Mouse (Mus musculus) C2C12 (cell line): ENCODE results near the gene Dagla. TPM values are rescaled to one million over a fixed set of nuclear protein-coding genes. Genes with fewer than 3 reads are reported as not detected.

ENCODE experiments used
- H3K27me3 ChIP-seq: one replicate; pipeline ENCODE4 v1.6.1; 2011; ENCODE audit not compliant: control insufficient read depth, insufficient read depth, insufficient read length
- H3K36me3 ChIP-seq: one replicate; pipeline ENCODE4 v1.6.1; 2011; ENCODE audit not compliant: control insufficient read depth, insufficient read depth
- H3K4me3 ChIP-seq: one replicate; pipeline ENCODE4 v1.5.1; 2011; ENCODE audit warnings: mild to moderate bottlenecking, control low read depth; ENCODE audit not compliant: poor library complexity, insufficient read depth, severe bottlenecking
- H3K79me2 ChIP-seq: one replicate; pipeline ENCODE4 v1.6.1; 2011; ENCODE audit not compliant: control insufficient read depth, insufficient read depth
- H3K79me3 ChIP-seq: one replicate; pipeline ENCODE4 v1.6.1; 2011; ENCODE audit warnings: low read depth, control low read depth
- H3ac ChIP-seq: one replicate; pipeline ENCODE3; 2011; ENCODE audit warnings: low read depth; ENCODE audit not compliant: control insufficient read depth, insufficient read length
- CEBPB ChIP-seq: IDR thresholded peaks from one replicate; pipeline ENCODE4 v1.6.1; 2011; ENCODE audit warnings: low read depth, mild to moderate bottlenecking, control low read depth, moderate library complexity
- CTCF ChIP-seq: IDR thresholded peaks from one replicate; pipeline ENCODE4 v1.5.1; 2011; ENCODE audit not compliant: control insufficient read depth, insufficient read depth, insufficient read length
- FOSL1 ChIP-seq: IDR thresholded peaks from one replicate; pipeline ENCODE4 v1.8.0; 2011; ENCODE audit warnings: mild to moderate bottlenecking, low read length; ENCODE audit not compliant: poor library complexity, insufficient read depth, severe bottlenecking
- MAX ChIP-seq: IDR thresholded peaks from one replicate; pipeline ENCODE4 v1.6.1; 2011; ENCODE audit warnings: mild to moderate bottlenecking, control low read depth
- MYOD1 ChIP-seq: IDR thresholded peaks from one replicate; pipeline ENCODE4 v1.6.1; 2011; ENCODE audit warnings: low read depth; ENCODE audit not compliant: control insufficient read depth, insufficient read length
- MYOG ChIP-seq: IDR thresholded peaks from one replicate; pipeline ENCODE4 v1.6.1; 2011; ENCODE audit not compliant: control insufficient read depth, insufficient read length; ENCODE audit errors: extremely low read depth
- USF1 ChIP-seq: IDR thresholded peaks from one replicate; pipeline ENCODE4 v1.6.1; 2011; ENCODE audit warnings: low read depth, mild to moderate bottlenecking, control low read depth, moderate library complexity
- polyA plus RNA-seq: library from polyadenylated mRNA; unstranded; fragments of >200 nt; fragmentation: generic; extraction: Trizol; gene quantifications from one replicate; pipeline ENCODE4 v1.2.1, GENCODE M21; 2012; ENCODE audit warnings: missing spikeins

Dagla gene
- polyA plus RNA-seq, 1 experiment = 8.3 TPM

- Histone ChIP-seq H3K4me3 (no peak overlapping the region), H3K27me3 (no peaks in the 10 kb centered on the region), H3K36me3 (peaks cover 7% of the 10 kb centered on the region), H3ac (no peak overlapping the region), H3K79me3 (peaks cover 2% of the 10 kb centered on the region), H3K79me2 (peaks cover 6% of the 10 kb centered on the region)
- TF ChIP-seq FOSL1 (no peak), USF1 (no peak), MYOG (no peak), CTCF (peak; percentile 13)
Observed at GRCm38 (mm10) chr19:10267953-10268352, 36.7 kb downstream of the Dagla start.

DNA sequence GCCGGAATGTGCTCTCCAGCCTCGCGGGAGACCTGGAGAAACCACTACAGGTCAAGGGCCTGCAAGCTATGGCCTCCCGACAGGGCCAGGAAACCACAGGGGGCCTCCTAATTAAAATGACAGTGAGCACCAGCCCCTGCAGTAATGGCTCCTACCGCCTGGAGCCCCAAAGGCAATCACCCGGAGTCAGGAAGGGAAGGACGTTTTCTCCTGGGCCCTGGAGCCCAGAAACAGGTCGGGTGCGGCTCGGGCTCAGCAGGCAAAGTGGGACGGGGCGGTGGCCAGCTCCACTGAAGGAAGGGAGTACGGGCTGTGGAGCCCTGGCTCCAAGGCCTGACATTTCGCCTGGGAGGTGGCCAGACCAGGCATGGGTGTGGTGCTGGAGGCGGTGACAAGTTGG lies 37.6 kb downstream of the Dagla start:
- no peaks in the 10 kb centered on the region for H3K27me3 ChIP-seq
- H3K4me3 ChIP-seq = no peak overlapping the region
- TF ChIP-seq MYOG (no peak), CEBPB (no peak), MAX (no peak), CTCF (no peak), USF1 (no peak), MYOD1 (no peak), FOSL1 (no peak)

DNA sequence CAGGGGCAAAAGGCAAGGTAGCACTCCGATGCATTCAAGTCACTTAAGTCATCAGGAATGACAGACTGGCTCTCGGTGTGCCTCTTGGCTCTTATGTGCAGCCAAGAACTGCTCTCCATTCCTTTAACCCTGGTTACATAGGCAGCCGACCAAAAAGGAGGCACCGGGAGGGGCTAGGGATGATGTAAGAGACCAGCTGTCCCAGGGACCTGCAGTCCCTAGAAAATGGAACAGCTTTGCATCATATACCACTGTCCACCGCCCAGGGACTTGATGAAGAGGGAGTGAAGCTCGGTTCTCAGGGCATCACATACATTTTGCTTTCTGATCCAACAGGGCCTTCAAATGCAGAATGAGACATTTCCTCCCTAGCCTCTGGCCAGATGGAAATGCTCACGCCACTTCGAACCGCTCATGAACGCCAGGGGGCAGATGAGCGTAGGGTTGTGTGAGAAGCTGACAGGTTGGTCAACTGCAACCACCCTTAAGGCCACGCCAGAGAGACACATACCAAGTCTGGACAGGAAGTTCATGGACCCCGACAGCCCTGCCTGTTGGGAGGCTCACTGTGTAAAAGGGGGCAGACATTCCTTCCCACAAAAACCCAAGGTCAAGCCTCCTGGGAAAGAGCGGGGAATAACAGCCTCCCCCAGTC lies 38.4 kb downstream of the Dagla start:
- Histone ChIP-seq H3ac (no peak overlapping the region), H3K79me2 (no peaks in the 10 kb centered on the region), H3K4me3 (no peak overlapping the region), H3K79me3 (peaks cover 2% of the 10 kb centered on the region), H3K36me3 (peaks cover 7% of the 10 kb centered on the region), H3K27me3 (no peaks in the 10 kb centered on the region)
- TF ChIP-seq CEBPB = no peak
- no peak for TF ChIP-seq MYOD1
- TF ChIP-seq FOSL1 = no peak
- peak; percentile 72 for TF ChIP-seq CTCF

More for the DNA sequence above, 37.6 kb downstream of the Dagla start:
- Histone ChIP-seq H3ac (no peak overlapping the region), H3K79me2 (peaks cover 6% of the 10 kb centered on the region), H3K79me3 (peaks cover 2% of the 10 kb centered on the region), H3K36me3 (peaks cover 7% of the 10 kb centered on the region)

DNA sequence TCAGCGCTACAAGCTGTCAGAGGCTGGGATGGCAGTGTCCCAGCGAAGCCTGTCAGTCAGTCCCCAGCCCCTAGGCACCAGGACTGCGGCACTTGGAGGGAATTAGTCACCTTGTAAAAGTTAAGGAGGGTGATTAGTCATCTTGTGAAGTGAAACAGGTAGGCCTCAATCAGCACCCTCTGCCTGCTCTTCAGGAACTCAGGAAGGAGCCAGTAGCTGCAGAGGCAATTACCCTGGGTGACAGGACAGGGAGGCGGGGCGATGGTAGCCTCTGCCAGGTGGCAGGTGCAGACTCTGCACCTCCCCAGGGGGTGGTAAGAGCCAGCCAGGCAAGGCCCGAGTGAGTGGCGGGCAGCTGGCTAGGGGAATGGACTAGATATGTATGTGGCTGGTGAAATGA lies 43.3 kb downstream of the Dagla start:
- Histone ChIP-seq H3K36me3 (peaks cover 7% of the 10 kb centered on the region), H3K79me3 (no peaks in the 10 kb centered on the region), H3K27me3 (no peaks in the 10 kb centered on the region), H3K4me3 (no peak overlapping the region), H3ac (no peak overlapping the region), H3K79me2 (no peaks in the 10 kb centered on the region)
- TF ChIP-seq MYOD1 = no peak
- TF ChIP-seq USF1 = no peak
- no peak for TF ChIP-seq MAX
- no peak for TF ChIP-seq CTCF
- no peak for TF ChIP-seq CEBPB
- no peak for TF ChIP-seq MYOG
- no peak for TF ChIP-seq FOSL1

GRCm38 (mm10) chr19:10258279-10259011 lies 46.2 kb downstream of the Dagla start:
- Histone ChIP-seq H3K79me2 (no peaks in the 10 kb centered on the region), H3K27me3 (no peaks in the 10 kb centered on the region), H3K36me3 (peaks cover 7% of the 10 kb centered on the region), H3K4me3 (no peak overlapping the region), H3ac (no peak overlapping the region), H3K79me3 (no peaks in the 10 kb centered on the region)
- TF ChIP-seq CTCF (peak; percentile 77), USF1 (no peak), MAX (peak; percentile 47)

GRCm38 (mm10) chr19:10248128-10248527 lies 56.5 kb downstream of the Dagla start:
- Histone ChIP-seq H3K79me3 (no peaks in the 10 kb centered on the region), H3ac (no peak overlapping the region), H3K36me3 (no peaks in the 10 kb centered on the region), H3K79me2 (no peaks in the 10 kb centered on the region), H3K27me3 (no peaks in the 10 kb centered on the region), H3K4me3 (no peak overlapping the region)
- no peak for TF ChIP-seq MYOG
- TF ChIP-seq CTCF = no peak
- no peak for TF ChIP-seq MYOD1
- no peak for TF ChIP-seq USF1
- no peak for TF ChIP-seq FOSL1
- no peak for TF ChIP-seq MAX
- TF ChIP-seq CEBPB = no peak
